Mouse (Mus musculus) thymus, adult 2 months (tissue): ENCODE measurements around the gene Cfap46. TPM values are rescaled to one million over a fixed set of nuclear protein-coding genes. Genes with fewer than 3 reads are reported as not detected.

ENCODE experiments used
- DNase-seq: peaks from one replicate; pipeline ENCODE4 v3.0.0; 2021
- H3K27ac ChIP-seq: fragments of 200-500 bp; 2 replicates; pipeline ENCODE4 v1.5.1; 2012; ENCODE audit warnings: low read length, control low read depth; ENCODE audit not compliant: control insufficient read depth, insufficient read depth
- H3K27me3 ChIP-seq: fragments of 200-500 bp; 2 replicates; pipeline ENCODE4 v1.6.1; 2012; ENCODE audit warnings: mild to moderate bottlenecking, low read length, moderate library complexity, mixed read lengths; ENCODE audit not compliant: control insufficient read depth, insufficient read depth
- H3K36me3 ChIP-seq: fragments of 200-500 bp; 2 replicates; pipeline ENCODE4 v1.6.1; 2012; ENCODE audit warnings: mild to moderate bottlenecking, low read length, moderate library complexity; ENCODE audit not compliant: control insufficient read depth, insufficient read depth
- H3K4me1 ChIP-seq: fragments of 200-500 bp; replicated peaks from 2 replicates; pipeline ENCODE4 v1.6.1; 2012; ENCODE audit warnings: low read length; ENCODE audit not compliant: control insufficient read depth, insufficient read depth
- H3K4me3 ChIP-seq: fragments of 200-500 bp; 2 replicates; pipeline ENCODE4 v1.5.1; 2012; ENCODE audit warnings: mild to moderate bottlenecking, low read length, control low read depth, moderate library complexity; ENCODE audit not compliant: control insufficient read depth, insufficient read depth
- CTCF ChIP-seq: fragments of 200-500 bp; IDR thresholded peaks from 2 replicates; pipeline ENCODE4 v1.5.1; 2012; ENCODE audit warnings: mild to moderate bottlenecking, control low read depth, low read length, moderate library complexity, borderline replicate concordance; ENCODE audit not compliant: control insufficient read depth, poor library complexity, insufficient read depth; ENCODE audit errors: extremely low read depth
- POLR2A ChIP-seq: fragments of 200-500 bp; IDR thresholded peaks from 2 replicates; pipeline ENCODE4 v1.6.1; 2012; ENCODE audit warnings: mild to moderate bottlenecking, low read length, control low read depth, moderate library complexity; ENCODE audit not compliant: control insufficient read depth, poor library complexity, insufficient read depth; ENCODE audit errors: extremely low read depth
- WGBS: fragments of 180-500 bp; shearing (Covaris S2); methylation state at CpG from one replicate; pipeline ENCODE4 v1.1.7; 2018; 5-methylcytosine and 5-hydroxymethylcytosine counted together
- polyA plus RNA-seq: library from polyadenylated mRNA; depleted of rRNA; stranded (reverse); fragments of >200 nt; gene quantifications from 2 replicates; pipeline ENCODE4 v1.2.3, GENCODE M21; 2012

Gene Cfap46
- polyA plus RNA-seq, 1 experiment = 0.36 TPM

- DNase-seq = no peak
- Histone ChIP-seq H3K4me1 (no peaks in the 10 kb centered on the region), H3K27ac (no peak within 1 kb of the TSS), H3K4me3 (no peak within 1 kb of the TSS), H3K36me3 (no peaks in the 10 kb centered on the region), H3K27me3 (peaks cover 19% of the 10 kb centered on the region; the same call in 1 of the 2 replicates)
- 3% methylated on average over 55 of the region's 56 CpGs for WGBS
- TF ChIP-seq POLR2A (no peak), CTCF (no peak)
Observed at GRCm38 (mm10) chr7:139582595-139582994, 101.0 kb downstream of the Cfap46 start, which contains the start of gene Nkx6-2. Gene Nkx6-2 (minus strand): TSS chr7:139582797.

DNA sequence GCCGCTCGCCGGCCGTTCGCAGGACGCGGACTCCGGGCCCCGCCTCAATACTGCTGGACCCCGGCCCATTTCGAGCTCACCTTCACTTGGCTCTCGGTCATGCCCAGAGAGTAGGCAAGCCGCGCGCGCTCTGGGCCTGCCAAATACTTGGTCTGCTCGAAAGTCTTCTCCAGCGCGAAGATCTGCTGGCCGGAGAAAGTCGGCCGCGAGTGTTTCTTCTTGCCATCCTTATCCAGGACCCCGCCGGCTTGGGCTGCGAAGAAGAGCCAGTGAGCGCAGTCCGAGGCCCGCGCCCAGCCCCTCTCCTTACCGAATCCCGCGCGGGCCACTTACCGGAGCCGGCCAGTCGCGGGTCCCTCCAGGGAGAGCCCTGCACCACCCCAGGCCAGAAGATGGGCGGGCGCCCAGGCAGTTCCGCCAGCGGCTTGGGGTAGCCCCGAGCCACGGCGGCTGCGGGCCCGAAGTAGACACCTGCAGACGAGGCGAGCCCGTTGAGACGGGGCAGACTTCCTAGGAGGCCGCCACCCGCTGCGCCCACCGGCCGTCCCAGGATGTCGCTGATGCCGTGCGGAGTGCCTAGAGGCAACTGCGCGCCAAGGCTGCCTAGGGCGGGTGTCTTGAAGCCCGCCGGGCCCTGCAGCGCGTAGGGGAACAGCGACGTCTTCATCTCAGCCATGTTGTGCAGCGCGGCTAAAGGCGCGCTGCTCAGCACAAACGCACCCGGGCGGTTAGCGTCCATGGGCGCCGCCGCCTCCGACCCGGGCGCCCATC lies 101.6 kb downstream of the Cfap46 start:
- no peak overlapping the region for H3K4me3 ChIP-seq

DNA sequence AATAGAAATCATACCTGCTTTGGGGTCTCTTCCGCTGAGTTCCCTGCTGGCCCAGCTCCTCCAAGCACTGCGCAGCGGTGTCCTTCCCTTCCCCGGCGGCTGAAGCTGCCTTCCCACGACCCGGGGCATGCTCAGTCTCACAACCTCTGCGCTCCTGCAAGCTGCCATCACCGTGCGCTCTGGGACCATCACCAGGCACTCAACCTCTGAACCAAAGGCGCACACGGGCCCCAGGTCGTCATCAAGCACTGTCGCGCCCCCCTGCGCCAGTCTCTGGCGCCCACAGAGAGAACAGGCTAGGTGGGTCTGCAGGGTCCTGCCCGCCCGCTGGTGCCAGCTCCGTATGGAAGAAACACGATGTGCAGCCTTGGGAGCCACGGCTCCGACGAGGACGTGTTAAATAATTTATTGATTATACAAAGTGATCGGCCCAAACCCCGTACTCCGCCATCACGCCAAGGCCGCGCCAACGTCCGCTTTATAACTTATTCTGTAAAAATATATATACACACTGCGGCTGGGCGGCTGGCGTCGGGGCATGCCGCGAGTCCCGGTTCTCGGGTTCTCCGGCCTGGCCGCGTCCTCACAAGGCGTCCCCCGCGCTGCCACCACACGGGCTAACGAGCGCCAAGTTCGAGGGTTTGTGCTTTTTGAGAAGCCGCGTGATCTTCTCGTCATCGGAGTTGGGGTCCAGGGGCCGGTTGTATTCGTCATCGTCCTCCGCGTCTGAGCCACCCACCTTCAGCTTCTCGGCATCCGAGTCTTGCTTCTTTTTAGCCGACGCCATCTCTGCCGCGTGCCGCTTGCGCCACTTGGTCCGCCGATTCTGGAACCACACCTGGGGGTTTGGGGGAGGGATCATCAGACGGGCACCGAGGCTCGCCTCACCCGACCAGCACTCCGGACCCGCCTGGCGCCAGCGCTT lies 102.5 kb downstream of the Cfap46 start:
- Histone ChIP-seq H3K27me3 (peaks cover 15% of the 10 kb centered on the region; the same call in 1 of the 2 replicates), H3K4me1 (no peaks in the 10 kb centered on the region), H3K4me3 (no peak overlapping the region), H3K27ac (no peak overlapping the region), H3K36me3 (no peaks in the 10 kb centered on the region)
- DNase-seq = no peak
- TF ChIP-seq CTCF = no peak
- no peak for TF ChIP-seq POLR2A
- WGBS = 10% methylated on average over 78 of the region's 78 CpGs

More for the DNA sequence above, 101.6 kb downstream of the Cfap46 start:
- Histone ChIP-seq H3K27me3 (peaks cover 17% of the 10 kb centered on the region; the same call in 1 of the 2 replicates), H3K4me1 (no peaks in the 10 kb centered on the region), H3K36me3 (no peaks in the 10 kb centered on the region), H3K27ac (no peak overlapping the region)
- WGBS = 3% methylated on average over 82 of the region's 82 CpGs
- no peak for DNase-seq
- TF ChIP-seq CTCF (no peak), POLR2A (no peak)

DNA sequence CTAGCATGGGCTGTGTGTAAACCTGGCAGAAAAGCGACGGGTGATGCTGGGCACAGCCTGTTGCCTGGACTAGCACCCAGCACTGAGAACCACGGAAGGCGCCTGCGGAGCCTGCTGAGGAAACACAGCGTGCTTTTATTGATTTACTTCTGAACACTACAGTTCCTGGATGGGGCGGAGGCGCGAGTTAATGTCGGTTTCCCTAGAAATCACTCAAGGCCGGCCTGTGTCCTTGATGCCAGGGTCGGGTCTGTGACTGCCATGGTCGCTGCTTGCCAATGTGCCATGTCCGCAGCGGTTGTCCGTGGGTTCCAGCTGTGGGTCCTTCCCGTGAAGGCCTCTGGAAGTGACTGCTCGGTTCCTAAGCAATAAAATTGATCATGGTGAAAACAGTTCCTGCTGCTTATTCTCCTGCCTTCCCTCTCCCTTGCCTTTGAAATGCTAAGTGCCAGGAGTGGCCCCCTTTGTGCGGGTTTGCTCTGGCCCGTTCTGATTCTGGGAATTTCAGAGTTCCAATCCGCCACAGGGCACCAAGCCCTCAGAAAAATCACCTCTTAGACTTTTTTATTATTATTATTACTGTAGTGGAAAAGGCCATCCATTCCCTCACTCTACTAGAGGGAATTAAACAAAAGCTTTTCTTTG lies 104.2 kb downstream of the Cfap46 start:
- 93% methylated on average over 21 of the region's 21 CpGs for WGBS
- Histone ChIP-seq H3K4me3 (no peak overlapping the region), H3K27ac (no peak overlapping the region), H3K36me3 (no peaks in the 10 kb centered on the region), H3K27me3 (peaks cover 7% of the 10 kb centered on the region; the same call in 1 of the 2 replicates), H3K4me1 (no peaks in the 10 kb centered on the region)
- no peak for DNase-seq
- no peak for TF ChIP-seq CTCF
- TF ChIP-seq POLR2A = no peak

- DNase-seq = no peak
- no peak overlapping the region for H3K4me3 ChIP-seq
- no peak for TF ChIP-seq POLR2A
- TF ChIP-seq CTCF = no peak
- no peaks in the 10 kb centered on the region for H3K36me3 ChIP-seq
- H3K27me3 ChIP-seq = no peaks in the 10 kb centered on the region; the same call in 1 of the 2 replicates
- no peak overlapping the region for H3K27ac ChIP-seq
- H3K4me1 ChIP-seq = no peaks in the 10 kb centered on the region
- WGBS = 97% methylated on average over 16 of the region's 16 CpGs
Observed at GRCm38 (mm10) chr7:139576064-139576686, 107.4 kb downstream of the Cfap46 start.
